Mouse (Mus musculus): ENCODE data around the gene Mmp25.
"Not testable (repeated sequence)": the region's sequence is repeated elsewhere in the genome, so short reads cannot be mapped to it uniquely, and the experiment has no call there.

The Mmp25 gene

DNA sequence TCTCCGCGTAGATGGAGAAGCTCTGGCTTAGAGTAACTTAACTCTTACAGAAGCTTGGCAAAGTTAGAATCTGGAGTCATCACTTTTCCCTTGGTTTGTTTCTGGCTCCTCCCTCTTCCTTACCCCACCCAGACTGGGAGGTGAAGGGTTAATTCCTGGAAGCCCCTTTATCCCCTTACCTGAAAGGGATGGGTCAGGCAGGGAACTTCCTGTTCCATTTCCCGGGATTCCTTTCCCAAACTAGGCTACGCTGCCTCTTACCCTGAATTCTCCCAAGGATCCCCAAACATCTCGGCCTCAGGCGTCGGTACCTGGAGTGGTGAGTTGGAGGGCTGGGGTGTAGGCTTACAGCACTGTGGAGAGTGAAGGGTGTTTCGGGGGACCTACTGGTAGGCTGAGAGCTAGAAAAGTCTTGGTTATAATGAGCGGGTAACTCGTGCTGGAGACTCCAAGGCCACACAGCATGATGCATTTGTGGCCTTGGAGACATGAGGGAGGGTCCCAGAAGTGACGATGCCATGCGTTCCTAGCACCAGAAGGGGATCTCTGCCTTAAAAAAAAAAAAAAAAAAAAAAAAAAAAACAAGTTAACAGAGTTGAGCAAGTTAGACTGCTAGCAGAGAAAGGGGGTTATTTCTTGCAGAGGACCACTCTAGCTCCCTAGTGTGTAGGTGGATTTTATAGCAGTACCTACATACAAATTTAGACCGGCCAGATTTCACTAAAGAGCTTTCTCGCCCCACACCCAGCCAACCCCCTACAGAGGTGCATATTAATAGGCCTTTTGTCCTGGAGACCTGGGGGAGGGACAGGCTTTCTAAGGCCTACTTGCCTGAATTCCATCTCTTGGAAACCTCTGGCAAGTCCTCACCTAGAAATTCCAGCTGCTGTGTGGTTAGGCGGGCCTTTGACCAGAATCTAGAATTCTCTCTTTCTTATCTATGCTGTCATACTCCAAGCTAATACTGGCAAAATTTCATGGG lies 44.1 kb downstream of the Mmp25 start, which contains the start of gene Zscan10:
Gene Zscan10 (plus strand): TSS at position 216 of the 982 bp plus-strand sequence.
- DNase-seq (ENCODE audit: low read depth) = no peak

DNA sequence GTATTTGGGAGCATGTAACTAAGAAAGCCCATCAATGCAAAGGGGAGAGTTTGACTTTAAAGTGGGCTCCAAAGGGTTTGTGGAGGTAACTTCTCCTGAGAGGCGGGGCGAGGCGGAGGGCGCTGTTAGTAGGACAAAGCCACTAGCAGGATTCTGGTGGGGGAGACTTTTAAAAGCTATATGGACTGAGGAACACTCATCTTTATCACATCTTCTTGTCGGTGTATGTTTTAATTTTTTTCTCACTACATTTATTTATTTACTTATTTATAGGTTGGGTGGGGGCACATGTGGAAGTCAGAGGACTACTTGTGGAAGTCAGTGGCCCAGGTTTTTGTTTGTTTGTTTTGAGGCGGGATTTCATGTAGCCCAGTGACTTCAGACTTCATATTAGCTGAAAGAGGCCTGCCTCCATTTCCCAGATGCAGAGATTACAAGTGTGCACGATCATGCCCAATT lies 45.4 kb downstream of the Mmp25 start:
- no peak for DNase-seq (ENCODE audit: low read depth)

DNA sequence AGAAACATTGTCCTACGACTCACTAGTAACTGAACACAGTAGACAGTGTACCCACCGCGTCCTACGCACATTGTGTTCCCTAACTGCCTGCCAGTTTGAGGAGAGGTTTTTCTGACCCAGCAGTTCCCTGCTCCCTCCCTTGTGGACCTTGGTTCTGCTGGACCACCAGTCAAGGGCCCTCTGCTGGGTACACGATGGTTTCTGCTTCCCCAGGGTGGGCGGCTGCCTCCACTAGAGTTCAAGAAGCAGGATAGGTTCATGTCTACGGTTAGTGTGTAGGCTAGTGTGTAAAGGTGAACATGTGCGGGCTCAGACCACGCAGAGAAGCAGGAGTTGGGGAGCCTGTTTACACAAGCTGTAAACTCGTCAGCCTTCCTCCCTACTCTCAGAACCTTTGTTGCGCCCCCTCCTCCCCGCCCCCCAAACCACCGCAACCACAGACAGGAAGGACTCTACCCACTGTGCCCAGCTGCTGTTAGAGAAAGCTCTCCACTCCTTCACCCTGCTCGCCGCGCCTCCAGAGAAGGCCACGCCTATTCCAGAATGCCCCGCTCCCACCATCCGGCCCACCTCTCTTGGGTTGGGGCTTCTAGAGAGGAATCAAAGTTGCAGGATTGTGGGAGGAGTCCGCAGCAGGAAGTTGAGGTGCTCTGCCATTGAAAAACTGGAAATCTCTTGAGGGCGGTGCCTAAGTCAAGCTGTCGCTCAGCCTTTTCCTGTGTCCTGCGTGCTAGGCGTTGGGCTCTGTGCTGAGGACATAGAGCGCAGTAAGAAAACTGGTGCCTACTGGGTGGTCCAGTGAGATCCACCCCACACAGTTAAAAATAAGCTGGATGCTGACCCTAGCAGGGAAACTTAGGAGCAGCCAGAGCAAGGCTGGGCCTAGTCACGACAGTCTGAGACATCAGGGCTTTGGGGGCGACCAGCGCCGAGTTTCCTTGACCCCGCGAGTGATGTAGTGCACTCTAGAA lies 46.2 kb downstream of the Mmp25 start, which contains the start of gene Zfp13:
Gene Zfp13 (minus strand): TSS at position 906 of the 971 bp plus-strand sequence.
- DNase-seq (ENCODE audit: low read depth) = peak; percentile 83

DNA sequence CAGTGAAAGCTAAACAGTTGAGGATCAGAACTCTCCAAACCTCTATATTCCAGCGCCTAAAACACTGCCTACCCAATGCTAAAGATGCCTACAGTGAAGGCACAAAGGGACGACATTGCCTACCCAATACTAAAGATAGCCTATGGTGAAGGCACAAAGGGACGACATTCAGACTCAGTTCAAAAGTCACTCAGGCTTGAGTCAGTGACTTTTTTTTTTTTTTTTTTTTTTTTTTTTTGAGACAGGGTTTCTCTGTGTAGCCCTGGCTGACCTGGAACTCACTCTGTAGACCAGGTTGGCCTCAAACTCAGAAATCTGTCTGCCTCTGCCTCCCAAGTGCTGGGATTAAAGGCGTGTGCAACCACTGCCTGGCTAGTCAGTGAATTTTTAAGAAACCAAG lies 49.9 kb downstream of the Mmp25 start:
- DNase-seq (ENCODE audit: low read depth) = not testable (repeated sequence)

DNA sequence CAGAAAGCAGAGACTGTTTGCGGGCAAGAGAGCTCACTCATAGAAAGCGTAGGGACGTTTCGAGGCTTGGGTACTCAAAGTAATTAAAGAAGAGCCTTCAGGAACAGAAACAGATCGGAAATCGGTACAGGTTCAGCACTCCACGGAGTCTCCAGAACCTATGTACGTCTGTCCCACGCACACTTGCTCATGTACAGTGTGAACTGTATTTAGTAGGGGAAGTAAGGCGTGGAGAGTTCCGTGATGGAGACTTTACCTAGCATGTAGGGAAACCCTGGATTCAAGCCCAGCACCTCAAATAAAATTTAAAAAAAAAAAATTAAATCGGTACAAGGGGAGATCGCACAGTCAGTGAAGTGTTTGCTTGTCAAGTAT lies 52.2 kb downstream of the Mmp25 start:
- no peak for DNase-seq (ENCODE audit: low read depth)

DNA sequence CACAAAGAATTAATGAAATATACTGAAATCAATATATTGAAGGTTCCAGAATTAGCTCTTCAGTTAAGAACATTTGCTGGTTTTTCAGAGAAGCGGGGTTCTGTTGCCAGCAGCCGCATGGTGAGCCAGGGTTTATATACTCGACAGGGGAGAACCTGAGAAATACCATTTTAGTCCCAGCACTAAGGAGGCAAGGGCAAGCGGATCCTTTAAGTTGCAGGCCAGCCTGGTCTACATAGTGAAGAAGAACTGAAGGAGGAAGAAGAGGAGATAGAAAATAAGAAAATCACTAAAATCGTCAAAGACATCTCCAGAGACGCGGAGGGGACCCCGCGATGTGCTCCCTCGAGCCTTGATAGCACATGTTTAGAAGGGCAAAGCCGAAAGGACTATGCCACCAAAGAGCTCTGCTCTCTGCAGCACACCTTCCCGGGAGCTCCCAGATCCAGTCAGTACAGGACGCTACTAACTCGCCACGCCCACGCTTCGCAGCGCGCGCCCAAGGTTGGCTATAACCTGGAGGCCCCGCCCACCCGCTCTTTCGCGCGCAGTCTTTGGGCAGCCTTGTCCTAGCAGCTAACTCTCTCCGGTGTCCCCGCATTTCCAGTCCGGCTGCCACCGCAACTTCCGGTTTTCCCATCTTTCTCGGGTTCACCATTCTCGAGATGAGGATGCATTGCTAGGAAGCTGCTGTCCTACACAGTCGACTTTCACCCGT lies 52.7 kb downstream of the Mmp25 start:
- peak; percentile 63 for DNase-seq (ENCODE audit: low read depth)

DNA sequence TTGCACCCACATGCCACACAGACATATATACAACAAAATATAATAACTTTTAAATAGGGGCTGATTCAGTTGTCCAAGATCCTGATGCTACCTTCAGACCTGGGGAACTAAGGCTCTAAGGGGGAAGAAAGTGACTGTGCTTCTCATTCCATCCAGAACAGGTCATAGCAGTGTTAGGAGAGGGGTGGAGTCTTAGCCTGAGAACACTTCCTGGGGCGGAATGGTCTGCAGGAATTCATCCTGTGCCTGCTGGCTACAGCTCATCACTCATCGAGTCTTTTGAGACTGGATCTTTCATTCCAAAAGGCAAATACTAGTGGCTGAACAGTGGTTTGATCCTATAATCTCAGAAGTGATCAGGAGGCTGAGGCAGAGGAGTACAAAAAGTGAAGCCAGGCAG lies 57.8 kb downstream of the Mmp25 start:
- DNase-seq (ENCODE audit: low read depth) = no peak

DNA sequence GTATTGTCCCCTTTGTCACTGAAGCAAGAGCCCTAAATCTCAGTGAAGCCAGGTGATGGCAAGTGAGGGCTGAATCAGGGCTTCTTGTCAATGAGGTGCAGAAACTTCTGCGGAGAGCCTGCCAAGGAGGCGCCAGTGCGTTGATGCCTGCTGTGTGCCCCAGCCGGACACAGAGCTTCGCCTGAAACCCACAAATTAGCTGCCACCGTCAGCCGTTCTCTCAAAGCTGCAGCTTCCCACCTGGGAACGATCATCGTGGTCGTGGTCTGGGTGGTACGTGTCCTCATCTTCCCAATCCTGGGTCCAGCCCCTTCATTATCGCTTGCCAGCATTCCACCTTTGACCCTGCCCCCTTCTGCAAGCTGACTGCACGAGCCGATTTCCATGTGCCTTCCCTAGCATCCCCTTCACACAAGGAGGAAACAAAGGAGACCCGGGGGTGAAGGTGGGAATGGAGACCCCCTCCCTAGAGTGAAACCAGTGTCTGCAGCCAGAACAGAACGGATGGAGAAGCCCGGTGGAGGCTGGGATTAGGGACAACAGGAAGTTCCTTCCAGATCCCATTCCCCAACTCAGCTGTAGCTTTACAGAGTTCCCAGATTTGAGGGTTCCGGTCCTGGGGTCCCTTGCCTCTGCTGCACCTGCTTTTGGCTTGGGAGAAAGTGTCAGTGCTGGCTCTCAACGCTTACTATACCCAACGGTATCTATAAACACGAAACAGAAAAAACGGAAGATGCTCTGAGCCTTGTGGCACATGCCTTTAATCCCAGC lies 59.2 kb downstream of the Mmp25 start:
- DNase-seq (ENCODE audit: low read depth) = no peak

DNA sequence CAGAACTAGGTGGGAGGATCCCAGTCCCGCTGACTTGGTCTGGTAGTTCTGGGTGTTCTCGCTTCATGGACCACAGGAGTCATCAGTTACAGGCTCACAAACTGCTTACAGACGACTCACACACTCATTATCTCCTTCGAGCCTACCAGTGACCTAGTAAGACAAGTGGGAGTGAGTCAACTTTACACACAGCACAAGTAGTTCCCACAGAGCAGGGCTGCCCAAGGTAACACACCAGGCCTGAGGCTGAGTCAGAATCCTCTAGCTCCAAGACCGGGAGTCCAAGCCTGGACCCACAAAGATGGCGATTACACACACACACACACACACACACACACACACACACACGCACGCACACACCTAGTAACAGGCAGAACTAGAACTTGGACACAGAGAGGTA lies 60.3 kb downstream of the Mmp25 start:
- no peak for DNase-seq (ENCODE audit: low read depth)
